Mouse (Mus musculus): ENCODE measurements around the gene Sipa1l1. TPM values are rescaled to one million over a fixed set of nuclear protein-coding genes. Genes with fewer than 3 reads are reported as not detected.

Gene Sipa1l1
- polyA plus RNA-seq, 1 experiment: 9.7 TPM

DNA sequence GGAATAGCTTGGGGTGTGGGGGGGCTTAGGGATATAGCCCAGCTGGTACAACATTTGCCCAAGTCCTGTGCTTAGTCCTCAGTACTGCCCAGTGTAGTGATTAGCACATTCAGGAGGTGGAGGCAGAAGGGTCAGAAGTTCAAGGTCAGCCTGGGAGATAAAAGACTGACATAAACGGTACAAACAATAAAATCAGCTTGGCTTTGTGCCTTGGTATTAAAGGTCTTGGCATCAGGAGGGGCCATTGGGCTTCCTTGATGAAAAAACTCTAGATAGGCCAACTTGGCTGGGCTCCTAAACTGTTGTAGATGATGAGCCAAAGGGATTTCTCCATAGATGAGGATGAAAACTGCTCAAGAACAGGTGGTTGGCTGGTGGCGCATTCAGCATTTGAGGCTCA lies 283.3 kb downstream of the Sipa1l1 start:
- Histone ChIP-seq H3ac (ENCODE audit: control insufficient read depth, insufficient read length, low read depth) (no peak overlapping the region), H3K79me3 (ENCODE audit: low read depth) (no peaks in the 10 kb centered on the region), H3K27me3 (ENCODE audit: control insufficient read depth, insufficient read depth, insufficient read length) (no peaks in the 10 kb centered on the region), H3K4me3 (ENCODE audit: insufficient read depth, poor library complexity, severe bottlenecking) (no peak overlapping the region), H3K36me3 (ENCODE audit: control insufficient read depth, insufficient read depth) (peaks cover 10% of the 10 kb centered on the region), H3K79me2 (ENCODE audit: control insufficient read depth, insufficient read depth) (no peaks in the 10 kb centered on the region)
- TF ChIP-seq USF1 (IDR thresholded peaks at IDR 0.05; ENCODE audit: low read depth) (no peak), CTCF (IDR thresholded peaks at IDR 0.05; ENCODE audit: control insufficient read depth, insufficient read depth, insufficient read length) (no peak), MAX (IDR thresholded peaks at IDR 0.05) (no peak), FOSL1 (IDR thresholded peaks at IDR 0.05; ENCODE audit: insufficient read depth, low read length, poor library complexity, severe bottlenecking) (no peak), CEBPB (IDR thresholded peaks at IDR 0.05; ENCODE audit: low read depth) (no peak), MYOG (IDR thresholded peaks at IDR 0.05; ENCODE audit: control insufficient read depth, extremely low read depth, insufficient read length) (no peak), MYOD1 (IDR thresholded peaks at IDR 0.05; ENCODE audit: control insufficient read depth, insufficient read length, low read depth) (no peak)

GRCm38 (mm10) chr12:82454415-82454814 lies 285.3 kb downstream of the Sipa1l1 start:
- no peak for TF ChIP-seq MAX (IDR thresholded peaks at IDR 0.05)
- no peak for TF ChIP-seq MYOD1 (IDR thresholded peaks at IDR 0.05; ENCODE audit: control insufficient read depth, insufficient read length, low read depth)
- no peak for TF ChIP-seq CEBPB (IDR thresholded peaks at IDR 0.05; ENCODE audit: low read depth)
- TF ChIP-seq USF1 (IDR thresholded peaks at IDR 0.05; ENCODE audit: low read depth): no peak
- TF ChIP-seq MYOG (IDR thresholded peaks at IDR 0.05; ENCODE audit: control insufficient read depth, extremely low read depth, insufficient read length): no peak
- no peak for TF ChIP-seq CTCF (IDR thresholded peaks at IDR 0.05; ENCODE audit: control insufficient read depth, insufficient read depth, insufficient read length)
- TF ChIP-seq FOSL1 (IDR thresholded peaks at IDR 0.05; ENCODE audit: insufficient read depth, low read length, poor library complexity, severe bottlenecking): no peak
- Histone ChIP-seq H3ac (ENCODE audit: control insufficient read depth, insufficient read length, low read depth) (no peak overlapping the region), H3K79me3 (ENCODE audit: low read depth) (no peaks in the 10 kb centered on the region), H3K4me3 (ENCODE audit: insufficient read depth, poor library complexity, severe bottlenecking) (no peak overlapping the region), H3K79me2 (ENCODE audit: control insufficient read depth, insufficient read depth) (no peaks in the 10 kb centered on the region), H3K36me3 (ENCODE audit: control insufficient read depth, insufficient read depth) (no peaks in the 10 kb centered on the region), H3K27me3 (ENCODE audit: control insufficient read depth, insufficient read depth, insufficient read length) (no peaks in the 10 kb centered on the region)

DNA sequence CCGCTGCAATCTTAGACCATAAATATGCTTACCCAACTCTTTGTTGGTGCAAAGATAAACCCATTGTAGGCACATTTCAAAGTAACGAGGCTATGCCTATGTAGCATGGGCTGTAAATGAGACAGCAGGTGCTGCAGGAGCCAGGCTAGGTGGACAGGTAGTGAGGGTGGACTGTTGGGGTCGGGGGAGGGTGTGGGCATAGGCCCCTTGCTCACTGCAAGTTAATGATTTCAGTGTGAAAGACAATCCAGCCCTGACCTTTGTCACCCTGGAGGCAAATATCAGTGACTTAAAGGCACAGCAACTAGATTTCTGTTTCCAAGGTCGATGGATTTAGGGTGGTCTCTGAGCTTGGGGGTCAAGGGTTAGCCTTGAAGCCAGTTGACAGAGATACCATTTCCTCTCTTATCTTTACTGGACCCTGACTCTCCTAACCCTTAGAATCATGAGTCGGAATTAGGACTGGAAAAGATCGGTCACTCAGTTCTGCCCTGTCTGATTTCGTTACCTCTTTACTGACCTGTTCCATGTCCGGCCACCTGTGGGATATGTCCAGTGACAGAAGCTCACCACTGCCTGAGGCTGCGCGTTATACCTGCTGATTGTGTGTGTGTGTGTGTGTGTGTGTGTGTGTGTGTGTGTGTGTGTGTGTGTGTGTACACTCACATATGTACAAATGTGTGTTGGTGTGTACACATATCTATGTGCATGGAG lies 286.7 kb downstream of the Sipa1l1 start:
- Histone ChIP-seq H3ac (ENCODE audit: control insufficient read depth, insufficient read length, low read depth) (no peak overlapping the region), H3K4me3 (ENCODE audit: insufficient read depth, poor library complexity, severe bottlenecking) (no peak overlapping the region)

GRCm38 (mm10) chr12:82456414-82456805 lies 287.3 kb downstream of the Sipa1l1 start:
- Histone ChIP-seq H3K79me2 (ENCODE audit: control insufficient read depth, insufficient read depth) (no peaks in the 10 kb centered on the region), H3K36me3 (ENCODE audit: control insufficient read depth, insufficient read depth) (no peaks in the 10 kb centered on the region), H3ac (ENCODE audit: control insufficient read depth, insufficient read length, low read depth) (no peak overlapping the region), H3K27me3 (ENCODE audit: control insufficient read depth, insufficient read depth, insufficient read length) (no peaks in the 10 kb centered on the region), H3K79me3 (ENCODE audit: low read depth) (no peaks in the 10 kb centered on the region), H3K4me3 (ENCODE audit: insufficient read depth, poor library complexity, severe bottlenecking) (no peak overlapping the region)
- TF ChIP-seq CTCF (IDR thresholded peaks at IDR 0.05; ENCODE audit: control insufficient read depth, insufficient read depth, insufficient read length) (no peak), USF1 (IDR thresholded peaks at IDR 0.05; ENCODE audit: low read depth) (no peak), MYOG (IDR thresholded peaks at IDR 0.05; ENCODE audit: control insufficient read depth, extremely low read depth, insufficient read length) (no peak), FOSL1 (IDR thresholded peaks at IDR 0.05; ENCODE audit: insufficient read depth, low read length, poor library complexity, severe bottlenecking) (no peak), MYOD1 (IDR thresholded peaks at IDR 0.05; ENCODE audit: control insufficient read depth, insufficient read length, low read depth) (no peak), MAX (IDR thresholded peaks at IDR 0.05) (no peak), CEBPB (IDR thresholded peaks at IDR 0.05; ENCODE audit: low read depth) (no peak)

More for the DNA sequence above, 286.7 kb downstream of the Sipa1l1 start:
- no peaks in the 10 kb centered on the region for H3K79me3 ChIP-seq (ENCODE audit: low read depth)
- no peaks in the 10 kb centered on the region for H3K79me2 ChIP-seq (ENCODE audit: control insufficient read depth, insufficient read depth)
- H3K27me3 ChIP-seq (ENCODE audit: control insufficient read depth, insufficient read depth, insufficient read length): no peaks in the 10 kb centered on the region
- no peaks in the 10 kb centered on the region for H3K36me3 ChIP-seq (ENCODE audit: control insufficient read depth, insufficient read depth)
- no peak for TF ChIP-seq USF1 (IDR thresholded peaks at IDR 0.05; ENCODE audit: low read depth)
- no peak for TF ChIP-seq FOSL1 (IDR thresholded peaks at IDR 0.05; ENCODE audit: insufficient read depth, low read length, poor library complexity, severe bottlenecking)
- no peak for TF ChIP-seq MAX (IDR thresholded peaks at IDR 0.05)
- no peak for TF ChIP-seq CEBPB (IDR thresholded peaks at IDR 0.05; ENCODE audit: low read depth)

DNA sequence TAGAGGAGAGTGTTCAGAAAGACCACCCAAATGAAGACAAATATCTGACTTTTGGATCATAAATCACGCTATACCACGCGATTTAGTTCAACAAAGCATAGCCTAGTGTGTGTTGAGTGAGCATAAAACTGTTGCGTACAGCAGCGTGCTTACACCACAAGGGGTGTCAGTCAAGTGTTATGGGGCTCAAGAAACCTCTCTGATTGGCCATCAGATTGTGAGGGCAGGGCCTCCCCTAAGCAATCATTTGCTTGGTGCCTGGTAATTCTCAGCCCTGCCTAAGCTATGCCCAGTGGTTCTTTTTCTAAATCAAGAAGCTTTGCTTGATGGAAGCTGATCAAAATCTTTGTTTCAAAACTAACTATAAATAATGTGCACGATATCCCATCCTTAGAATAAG lies 288.5 kb downstream of the Sipa1l1 start:
- Histone ChIP-seq H3ac (ENCODE audit: control insufficient read depth, insufficient read length, low read depth) (no peak overlapping the region), H3K79me3 (ENCODE audit: low read depth) (no peaks in the 10 kb centered on the region)
- TF ChIP-seq MYOD1 (IDR thresholded peaks at IDR 0.05; ENCODE audit: control insufficient read depth, insufficient read length, low read depth) (no peak), USF1 (IDR thresholded peaks at IDR 0.05; ENCODE audit: low read depth) (no peak), MYOG (IDR thresholded peaks at IDR 0.05; ENCODE audit: control insufficient read depth, extremely low read depth, insufficient read length) (no peak), CTCF (IDR thresholded peaks at IDR 0.05; ENCODE audit: control insufficient read depth, insufficient read depth, insufficient read length) (no peak), MAX (IDR thresholded peaks at IDR 0.05) (no peak), FOSL1 (IDR thresholded peaks at IDR 0.05; ENCODE audit: insufficient read depth, low read length, poor library complexity, severe bottlenecking) (no peak), CEBPB (IDR thresholded peaks at IDR 0.05; ENCODE audit: low read depth) (no peak)

More for the DNA sequence above, 288.5 kb downstream of the Sipa1l1 start:
- no peaks in the 10 kb centered on the region for H3K79me2 ChIP-seq (ENCODE audit: control insufficient read depth, insufficient read depth)
- no peaks in the 10 kb centered on the region for H3K36me3 ChIP-seq (ENCODE audit: control insufficient read depth, insufficient read depth)
- no peaks in the 10 kb centered on the region for H3K27me3 ChIP-seq (ENCODE audit: control insufficient read depth, insufficient read depth, insufficient read length)
- no peak overlapping the region for H3K4me3 ChIP-seq (ENCODE audit: insufficient read depth, poor library complexity, severe bottlenecking)
